Mouse (Mus musculus) hindlimb bud, embryonic 11.5 days (tissue): Measurements from ENCODE around the gene Mars2.

ENCODE experiments used
- DNase-seq: peaks from one replicate; pipeline ENCODE4 v3.0.0-alpha.2; 2012; ENCODE audit warnings: low read depth, low spot score; ENCODE audit errors: extremely low spot score

Gene Mars2

DNA sequence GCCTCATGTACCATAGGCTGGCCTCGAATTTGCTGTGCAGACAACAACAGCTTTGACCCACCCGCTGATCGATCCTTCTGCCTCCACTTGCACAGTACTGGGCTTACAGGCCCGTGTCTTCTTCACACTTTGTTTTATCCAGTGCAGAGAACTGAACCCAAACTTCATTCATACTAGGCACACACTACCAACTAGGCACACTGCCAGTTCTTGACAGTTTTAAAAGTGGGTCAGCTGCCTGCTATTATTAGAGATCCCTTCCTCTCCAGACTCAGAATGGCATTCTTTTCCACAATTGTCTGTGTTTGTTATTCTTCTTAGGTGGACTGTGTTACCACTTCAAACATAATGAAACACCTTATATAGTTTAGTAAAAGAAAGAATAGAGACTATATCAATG is 15.6 kb upstream of the Mars2 start:
- DNase-seq = no peak

DNA sequence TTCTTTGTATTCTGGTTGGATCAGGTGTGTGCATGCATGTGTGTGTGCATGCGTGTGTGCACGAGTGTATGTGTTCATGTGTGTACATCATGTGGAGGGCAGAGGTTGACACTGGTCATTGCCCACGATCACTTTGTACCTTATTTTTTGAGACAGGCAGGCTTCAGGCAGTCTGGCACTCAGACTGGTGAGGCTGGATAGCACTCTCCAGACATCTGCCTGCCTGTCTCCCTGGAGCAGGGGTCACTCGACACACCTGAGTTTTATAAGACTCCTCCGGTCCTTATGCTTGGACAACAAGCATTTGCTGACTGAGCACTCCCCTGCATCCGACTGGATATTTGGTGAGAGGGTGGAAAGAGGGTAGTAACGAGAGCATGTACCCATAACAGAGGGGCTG is 14.0 kb upstream of the Mars2 start:
- DNase-seq = no peak

DNA sequence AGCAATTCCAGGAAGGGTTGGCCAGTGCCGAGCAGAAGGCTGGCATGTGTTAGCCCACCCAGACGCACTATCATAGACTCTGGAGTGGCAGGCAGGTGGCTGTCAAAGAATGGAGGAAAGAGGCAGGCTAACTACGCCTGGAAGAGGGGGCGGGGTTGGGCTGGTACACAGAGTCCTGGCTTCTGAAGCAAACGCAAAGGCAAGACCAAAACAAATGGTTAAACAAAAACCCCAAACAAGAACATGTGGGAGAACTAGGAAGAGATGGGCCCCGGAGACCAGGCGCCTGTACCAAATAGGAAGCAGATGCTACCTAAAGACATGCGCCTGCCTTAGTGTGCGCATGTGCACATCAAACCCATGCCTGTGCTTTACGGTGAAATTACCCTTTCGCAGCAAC is 12.9 kb upstream of the Mars2 start:
- no peak for DNase-seq

DNA sequence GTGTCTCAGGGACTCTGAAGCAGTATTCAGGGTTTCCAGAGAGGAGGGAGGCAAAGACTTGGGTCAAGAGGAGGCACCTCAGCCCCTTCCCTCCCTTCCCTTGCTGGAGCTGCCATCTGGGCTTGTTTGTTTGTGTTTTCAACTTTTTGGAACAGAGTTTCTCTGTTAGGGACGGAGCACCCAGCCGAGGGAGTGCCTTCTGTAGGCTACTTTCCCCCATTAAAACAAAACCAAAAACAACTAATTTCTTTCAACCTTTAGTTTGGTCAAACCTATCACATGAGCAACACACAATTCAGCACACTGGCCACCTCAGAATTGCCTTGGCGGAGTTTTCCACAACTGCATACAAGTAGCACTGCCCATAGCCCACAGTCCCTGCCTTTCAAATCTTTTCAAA is 11.6 kb upstream of the Mars2 start:
- no peak for DNase-seq

DNA sequence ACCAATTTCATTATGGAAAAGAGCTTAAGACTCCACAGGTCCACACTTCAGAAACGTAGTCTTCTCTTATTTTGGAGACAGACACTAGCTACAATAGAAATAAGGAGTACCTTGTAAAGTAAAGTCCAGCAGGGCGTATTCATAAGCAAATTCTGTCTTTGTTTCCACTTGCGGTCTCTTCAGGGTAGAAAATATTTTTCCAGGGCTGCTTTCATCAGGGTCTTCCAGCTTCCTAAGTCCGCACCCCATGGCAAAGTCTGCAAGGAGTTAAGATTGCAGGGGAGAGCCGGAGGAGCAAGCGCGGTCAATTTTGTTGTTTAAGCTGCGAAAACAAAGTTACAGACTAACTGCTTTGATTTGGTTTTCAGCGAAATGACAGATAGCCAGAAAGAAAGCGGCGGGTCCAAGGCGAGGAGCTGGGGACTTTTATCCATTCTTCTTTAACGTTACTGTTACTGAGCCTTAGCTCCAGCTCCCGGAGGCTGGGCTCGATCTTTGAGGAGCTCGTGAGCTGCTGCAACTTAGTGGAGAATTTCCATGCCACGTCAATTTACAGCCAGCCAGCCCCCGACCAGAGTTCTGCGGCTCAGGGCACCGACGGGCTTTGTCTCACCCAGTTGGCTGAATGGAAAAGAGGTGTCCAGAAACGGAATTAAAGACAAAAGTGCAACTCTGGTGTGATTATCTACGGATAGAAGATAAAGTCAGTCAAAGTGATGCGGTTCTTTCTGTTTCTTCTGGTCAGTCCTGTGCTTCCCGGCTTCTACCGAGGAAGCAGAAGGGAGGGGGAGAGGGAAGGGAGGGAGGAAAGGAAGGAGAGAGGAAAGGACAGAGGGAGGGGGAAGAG is 10.7 kb upstream of the Mars2 start, which contains the start of gene Rftn2:
Gene Rftn2 (minus strand): TSS at position 772 of the 847 bp plus-strand sequence.
- DNase-seq = no peak

DNA sequence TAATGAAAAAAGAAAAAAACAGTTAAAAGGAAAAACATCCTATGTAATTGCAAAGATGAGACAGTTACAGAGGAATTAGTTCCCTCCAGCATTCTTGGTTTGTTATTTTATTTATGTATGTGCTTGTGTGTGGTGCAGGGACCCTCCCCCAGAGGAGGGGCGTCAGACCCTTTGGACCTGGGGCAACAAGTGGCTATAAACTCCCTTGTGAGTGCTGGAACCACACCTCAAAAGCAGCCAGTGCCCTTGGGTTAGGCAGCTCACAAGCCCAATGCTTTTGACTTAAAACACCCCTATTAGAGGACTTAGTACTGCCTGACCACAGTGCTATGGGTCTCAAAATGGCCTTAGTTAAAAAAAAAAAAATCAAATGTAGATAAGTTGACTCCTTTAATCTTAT is 9.6 kb upstream of the Mars2 start:
- DNase-seq = no peak

DNA sequence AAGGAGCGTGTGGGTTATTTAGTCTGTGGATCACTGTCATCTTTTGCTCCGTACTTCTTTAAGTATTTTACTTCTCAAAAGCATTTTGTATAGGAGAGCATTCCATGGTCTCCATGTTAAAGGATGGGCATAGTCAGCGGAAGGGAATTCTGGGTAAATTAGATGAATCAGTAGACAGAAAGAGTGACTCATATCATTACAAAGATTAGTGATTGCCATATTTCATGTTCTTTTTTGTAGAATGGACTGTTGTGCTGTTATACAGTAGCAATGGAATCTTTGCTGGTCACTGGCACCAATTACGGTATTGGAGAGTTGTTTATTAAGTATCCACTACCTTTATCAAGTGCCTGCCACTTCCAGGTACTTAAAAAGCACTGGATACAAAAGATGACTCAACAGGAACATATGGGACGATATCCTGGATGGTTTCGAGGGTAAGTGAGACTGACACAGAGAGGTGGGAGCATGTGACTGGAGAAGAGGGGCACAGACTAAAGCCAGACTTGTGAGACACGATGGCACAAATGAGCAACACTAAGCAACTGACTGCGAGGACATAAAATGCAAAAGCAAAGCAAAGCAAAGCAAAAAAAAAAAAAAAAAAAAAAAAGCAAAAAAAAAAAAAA is 8.6 kb upstream of the Mars2 start:
- no peak for DNase-seq

DNA sequence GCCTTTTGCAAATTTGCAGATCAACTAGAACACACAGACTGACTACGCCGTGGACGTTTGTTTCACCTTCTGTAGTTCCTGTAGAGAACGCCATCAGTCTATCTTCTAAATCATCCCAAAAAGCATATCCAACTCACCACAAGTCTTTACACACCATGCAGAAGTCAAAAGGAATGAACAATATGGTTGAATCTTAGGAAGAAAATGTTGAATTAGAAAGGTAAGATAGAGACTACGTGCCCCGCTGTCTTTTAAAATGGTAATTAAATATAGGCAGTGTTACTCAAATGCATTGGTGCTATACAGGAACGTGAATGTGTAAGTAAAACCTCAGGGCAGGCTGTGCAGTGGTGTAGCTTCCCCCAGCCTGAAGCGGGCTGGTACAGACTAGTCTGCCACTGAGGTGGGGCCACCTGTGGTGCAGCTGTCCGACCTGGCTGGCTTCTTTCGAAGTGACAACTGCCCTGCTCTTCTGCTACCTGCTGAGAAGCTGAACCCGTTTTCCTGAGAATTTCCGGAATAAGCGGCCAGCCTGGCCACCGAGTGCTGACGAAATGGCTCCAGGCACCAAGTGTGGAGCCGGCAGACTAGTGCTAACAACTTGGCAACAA is 2.0 kb upstream of the Mars2 start:
- no peak for DNase-seq

DNA sequence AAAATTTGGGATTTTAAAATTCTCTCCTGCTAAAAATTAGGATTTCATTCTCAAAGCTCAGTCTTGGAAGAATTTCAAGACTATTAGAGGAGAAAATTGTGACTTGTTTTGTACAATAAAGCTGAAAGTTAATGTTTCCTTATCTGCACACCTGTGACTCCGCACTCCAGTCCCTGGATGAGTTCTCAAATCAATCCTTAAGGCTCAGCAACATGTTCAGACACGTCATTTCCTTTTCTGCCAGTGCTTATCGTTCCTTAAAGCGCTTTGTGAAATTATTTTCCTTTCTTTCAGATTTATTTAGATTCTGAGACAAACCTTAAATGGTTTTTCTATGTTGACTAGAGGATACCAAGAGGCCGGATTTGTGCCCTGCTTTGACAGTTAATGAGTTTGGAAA is 490 bp upstream of the Mars2 start:
- DNase-seq = no peak

DNA sequence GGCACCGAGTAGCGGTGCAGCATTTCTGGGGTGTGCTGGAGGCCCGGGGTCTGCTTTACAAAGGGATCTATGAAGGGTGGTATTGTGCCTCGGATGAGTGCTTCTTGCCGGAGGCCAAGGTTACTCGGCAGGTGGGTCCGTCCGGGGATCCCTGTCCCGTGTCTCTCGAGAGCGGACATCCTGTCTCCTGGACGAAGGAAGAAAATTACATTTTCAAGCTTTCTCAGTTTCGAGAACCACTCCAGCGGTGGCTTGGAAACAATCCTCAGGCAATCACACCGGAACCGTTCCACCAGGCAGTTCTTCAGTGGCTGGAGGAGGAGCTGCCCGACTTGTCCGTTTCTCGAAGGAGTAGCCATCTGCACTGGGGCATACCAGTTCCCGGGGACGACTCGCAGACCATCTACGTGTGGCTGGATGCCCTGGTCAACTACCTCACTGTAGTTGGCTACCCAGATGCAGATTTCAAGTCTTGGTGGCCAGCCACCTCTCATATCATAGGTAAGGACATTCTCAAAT is 725 bp downstream of the Mars2 start:
- no peak for DNase-seq

DNA sequence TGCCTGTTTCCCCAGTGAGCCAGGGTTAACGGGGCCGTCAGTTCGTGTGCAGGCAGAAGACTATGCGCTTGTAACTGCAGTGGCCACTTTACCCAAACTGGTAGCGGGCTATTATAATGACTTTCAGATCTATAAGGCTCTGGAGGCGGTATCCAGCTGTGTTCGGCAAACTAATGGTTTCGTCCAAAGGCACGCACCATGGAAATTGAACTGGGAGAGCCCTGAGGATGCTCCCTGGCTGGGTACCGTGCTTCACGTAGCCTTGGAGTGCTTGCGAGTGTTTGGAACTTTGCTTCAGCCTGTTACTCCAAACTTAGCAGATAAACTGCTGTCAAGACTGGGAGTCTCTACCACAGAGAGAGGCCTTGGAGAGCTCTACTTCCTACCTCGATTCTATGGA is 1.5 kb downstream of the Mars2 start:
- no peak for DNase-seq

DNA sequence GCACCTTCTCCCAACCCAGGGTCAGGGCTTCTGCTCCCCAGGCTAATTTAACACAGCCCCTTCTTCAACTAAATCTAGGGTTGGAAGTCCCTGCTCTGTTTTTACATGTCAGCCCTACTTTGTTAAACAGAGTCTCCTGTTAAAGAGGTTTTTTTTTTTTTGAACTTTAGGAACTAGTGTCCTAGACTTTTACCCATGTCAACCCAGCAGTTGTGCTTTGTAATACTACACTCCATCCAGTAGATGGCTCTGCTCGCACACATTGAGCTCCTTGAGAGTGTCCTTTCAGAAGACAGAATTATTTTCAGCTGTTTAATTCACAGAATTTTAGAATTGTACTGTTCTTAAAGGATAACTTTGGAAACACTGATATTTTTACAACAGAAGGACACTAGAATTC is 2.3 kb downstream of the Mars2 start:
- DNase-seq = no peak

DNA sequence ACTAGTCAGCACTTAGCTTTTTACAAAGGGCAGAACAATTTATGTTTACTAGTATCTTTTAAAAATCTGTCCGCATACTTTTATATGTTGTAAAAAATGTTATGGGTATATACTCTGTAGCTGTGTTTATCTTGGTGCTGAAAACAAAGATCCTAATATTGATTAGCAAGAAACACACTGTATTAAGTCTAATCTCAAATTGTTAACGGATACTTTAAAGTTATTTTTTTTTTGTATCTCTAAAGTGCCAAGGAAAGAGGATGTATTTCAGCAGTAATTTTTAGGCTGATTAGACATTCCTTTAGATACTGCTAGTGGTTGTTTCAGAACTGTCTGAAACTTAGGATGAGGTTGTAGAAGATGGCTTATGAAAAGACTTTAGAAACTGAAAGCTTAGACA is 9.4 kb downstream of the Mars2 start:
- no peak for DNase-seq

DNA sequence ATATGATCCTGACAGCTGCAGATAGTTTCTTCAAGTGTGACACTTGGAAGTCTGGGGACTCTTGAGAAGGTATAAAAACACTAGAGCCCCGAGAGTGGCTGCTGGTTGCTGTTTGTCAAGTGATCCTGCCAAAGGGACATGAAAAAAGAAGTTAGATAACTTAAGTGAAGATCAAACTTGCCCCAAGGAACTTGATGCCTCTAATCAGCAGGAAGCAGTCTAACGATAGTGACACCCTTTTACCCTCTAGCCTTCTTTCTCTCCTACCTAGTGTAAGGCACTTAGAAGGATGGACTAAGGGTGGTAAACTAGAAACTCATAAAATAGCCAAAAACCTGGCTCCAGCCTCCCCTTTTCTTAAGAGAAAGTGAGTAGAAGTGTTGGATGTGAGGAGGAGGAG is 27.4 kb downstream of the Mars2 start:
- DNase-seq = no peak

DNA sequence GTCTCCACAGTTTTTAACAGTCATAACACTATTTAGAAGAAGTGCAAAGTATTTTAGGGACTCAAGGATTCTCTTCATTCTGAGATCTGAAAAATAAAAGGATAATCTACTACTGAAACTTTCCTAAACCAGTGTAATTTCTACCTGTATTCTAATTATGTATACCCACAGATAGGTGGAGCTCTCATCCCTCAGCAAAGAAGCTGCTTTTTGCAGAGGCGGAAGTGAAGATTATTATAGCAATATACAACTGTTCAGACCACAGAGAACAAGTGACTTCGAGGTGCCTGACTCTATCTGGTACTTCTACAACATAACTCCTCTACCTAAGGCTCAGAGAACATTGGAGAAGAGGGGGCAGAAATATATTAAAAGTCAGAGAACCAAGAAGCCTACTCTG is 28.5 kb downstream of the Mars2 start:
- no peak for DNase-seq

DNA sequence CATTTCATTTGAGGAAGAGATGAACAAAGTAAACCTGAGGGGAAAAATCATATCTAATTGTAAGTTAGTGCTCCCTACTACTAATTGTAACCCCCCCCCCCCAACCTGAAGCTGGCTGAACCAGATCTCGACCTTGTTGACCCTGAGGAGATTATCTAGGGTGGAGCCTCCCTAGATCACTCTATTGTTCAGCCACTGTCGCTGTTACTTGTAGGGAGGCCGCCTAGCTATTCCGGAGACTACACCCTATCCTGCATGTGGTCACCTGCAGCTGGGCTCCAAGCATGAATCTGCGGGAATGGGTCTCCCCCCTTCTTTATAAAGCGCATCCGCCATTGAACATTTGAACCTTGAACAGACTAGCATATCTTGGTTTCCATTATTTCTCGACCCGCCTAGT is 42.1 kb downstream of the Mars2 start:
- DNase-seq = no peak
